Mouse (Mus musculus): Measurements from ENCODE around the gene Cdc7.

DNA sequence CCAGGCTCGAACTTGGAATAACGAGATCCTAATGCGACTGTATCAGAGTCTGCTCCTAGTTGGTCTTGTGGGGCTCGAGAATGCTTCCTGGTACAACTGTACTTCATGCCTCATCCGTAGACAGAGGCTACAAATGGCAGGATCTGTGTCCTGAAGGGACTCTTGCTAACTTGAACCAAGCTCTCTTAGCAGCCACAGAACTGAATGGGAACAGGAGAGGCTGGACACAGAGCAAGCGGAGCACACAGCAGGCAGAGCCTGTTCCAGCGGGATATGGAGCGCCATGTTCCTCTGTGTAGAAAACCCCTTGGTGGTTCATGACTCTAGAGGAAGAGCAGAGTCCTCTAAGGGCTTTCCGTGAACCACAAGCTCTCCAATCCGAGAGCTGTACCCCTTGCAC is 66.7 kb downstream of the Cdc7 start:
- TF ChIP-seq SMC3 (IDR thresholded peaks at IDR 0.05; ENCODE audit: low read depth, low read length) (no peak), UBTF (IDR thresholded peaks at IDR 0.05; ENCODE audit: low read depth, low read length) (no peak), ZC3H11A (IDR thresholded peaks at IDR 0.05; ENCODE audit: low read depth, low read length) (no peak), CTCF (conservative IDR thresholded peaks at IDR 0.05 in 1 of 2, IDR thresholded peaks at IDR 0.05 in 1 of 2; ENCODE audit: low read depth in 2 of 2, low read length in 2 of 2) (no peak), POLR2AphosphoS2 (IDR thresholded peaks at IDR 0.05; ENCODE audit: low read depth, low read length) (no peak), EP300 (IDR thresholded peaks at IDR 0.05; ENCODE audit: low read length) (no peak), TCF12 (IDR thresholded peaks at IDR 0.05; ENCODE audit: low read depth, low read length) (no peak), RAD21 (IDR thresholded peaks at IDR 0.05; ENCODE audit: low read depth, low read length) (no peak), E2F4 (IDR thresholded peaks at IDR 0.05; ENCODE audit: insufficient replicate concordance, low read depth, low read length) (no peak), ZKSCAN1 (IDR thresholded peaks at IDR 0.05; ENCODE audit: borderline replicate concordance, low read depth, low read length) (no peak), USF1 (IDR thresholded peaks at IDR 0.05; ENCODE audit: low read depth, low read length) (no peak)
